Mouse (Mus musculus): Measurements from ENCODE around the gene Olfr748. TPM values are rescaled to one million over a fixed set of nuclear protein-coding genes. Genes with fewer than 3 reads are reported as not detected.
A peak's percentile ranks its signal among the peaks of the same experiment; 100 is the strongest.
"Not testable (repeated sequence)": the region's sequence is repeated elsewhere in the genome, so short reads cannot be mapped to it uniquely, and the experiment has no call there.

The Olfr748 gene
- total RNA-seq (2015), result not detected in 2 replicates
- total RNA-seq (2017), result not detected in 2 replicates

- ATAC-seq (replicated peaks; ENCODE audit: poor library complexity), result no peak
Observed at GRCm38 (mm10) chr14:50707073-50707472, at the start of gene Olfr748. Gene Olfr748, plus strand, starts transcription at chr14:50707373.

- no peak for ATAC-seq (replicated peaks; ENCODE audit: poor library complexity)
Observed at GRCm38 (mm10) chr14:50693106-50693505, 14.1 kb upstream of the Olfr748 start, which contains the start of gene Olfr747. Gene Olfr747, minus strand, starts transcription at chr14:50693206.

GRCm38 (mm10) chr14:50719875-50720274, 12.7 kb downstream of the Olfr748 start:
- ATAC-seq (replicated peaks; ENCODE audit: poor library complexity), result not testable (repeated sequence)

GRCm38 (mm10) chr14:50722371-50722770, 15.2 kb downstream of the Olfr748 start:
- not testable (repeated sequence) for ATAC-seq (replicated peaks; ENCODE audit: poor library complexity)

- 0 out of 2 replicates have a peak, but pooled peaks have one; percentile 34 for ATAC-seq (replicated peaks; ENCODE audit: poor library complexity)
Observed at GRCm38 (mm10) chr14:50740334-50740733, 33.2 kb downstream of the Olfr748 start.

GRCm38 (mm10) chr14:50741584-50741983, 34.4 kb downstream of the Olfr748 start:
- no peak for ATAC-seq (replicated peaks; ENCODE audit: poor library complexity)

- no peak for ATAC-seq (replicated peaks; ENCODE audit: poor library complexity)
Observed at GRCm38 (mm10) chr14:50744994-50745393, 37.8 kb downstream of the Olfr748 start, which contains the start of gene Olfr749. Gene Olfr749, minus strand, starts transcription at chr14:50745094.

GRCm38 (mm10) chr14:50758416-50759085, 51.4 kb downstream of the Olfr748 start:
- no peak for ATAC-seq (replicated peaks; ENCODE audit: poor library complexity)

Other genes with a start within 250 kb of the Olfr748 start
- not detected in 2 replicates for gene Olfr741, start 234.6 kb upstream of the Olfr748 start, total RNA-seq (2015)
- gene Olfr741, start 234.6 kb upstream of the Olfr748 start, total RNA-seq (2017), result not detected in 2 replicates
- not detected in 2 replicates for gene Olfr742, start 203.8 kb upstream of the Olfr748 start, total RNA-seq (2015)
- gene Olfr742, start 203.8 kb upstream of the Olfr748 start, total RNA-seq (2017), result not detected in 2 replicates
- gene Olfr743, start 185.5 kb upstream of the Olfr748 start, total RNA-seq (2015), result not detected in 2 replicates
- gene Olfr743, start 185.5 kb upstream of the Olfr748 start, total RNA-seq (2017), result not detected in 2 replicates
- gene Olfr744, start 92.5 kb upstream of the Olfr748 start, total RNA-seq (2015), result not detected in 2 replicates
- not detected in 2 replicates for gene Olfr744, start 92.5 kb upstream of the Olfr748 start, total RNA-seq (2017)
- gene Olfr745, start 68.0 kb upstream of the Olfr748 start, total RNA-seq (2015), result not detected in 2 replicates
- not detected in 2 replicates for gene Olfr745, start 68.0 kb upstream of the Olfr748 start, total RNA-seq (2017)
- not detected in 2 replicates for gene Olfr746, start 60.3 kb upstream of the Olfr748 start, total RNA-seq (2015)
- not detected in 2 replicates for gene Olfr746, start 60.3 kb upstream of the Olfr748 start, total RNA-seq (2017)
- gene Olfr747, start 14.2 kb upstream of the Olfr748 start, total RNA-seq (2015), result not detected in 2 replicates
- gene Olfr747, start 14.2 kb upstream of the Olfr748 start, total RNA-seq (2017), result not detected in 2 replicates
- gene Olfr749, start 37.7 kb downstream of the Olfr748 start, total RNA-seq (2015), result not detected in 2 replicates
- not detected in 2 replicates for gene Olfr749, start 37.7 kb downstream of the Olfr748 start, total RNA-seq (2017)
- gene Ttc5, start 78.1 kb downstream of the Olfr748 start, total RNA-seq (2015), result 20.6 and 27.4 TPM in 2 replicates
- 39.5 and 41.8 TPM in 2 replicates for gene Ttc5, start 78.1 kb downstream of the Olfr748 start, total RNA-seq (2017)
- not detected in 2 replicates for gene Ccnb1ip1, start 100.4 kb downstream of the Olfr748 start, total RNA-seq (2015)
- not detected in 2 replicates for gene Ccnb1ip1, start 100.4 kb downstream of the Olfr748 start, total RNA-seq (2017)
- 63.6 and 99.3 TPM in 2 replicates for gene Parp2, start 100.5 kb downstream of the Olfr748 start, total RNA-seq (2015)
- 92.4 and 99.5 TPM in 2 replicates for gene Parp2, start 100.5 kb downstream of the Olfr748 start, total RNA-seq (2017)
- gene Tep1, start 163.2 kb downstream of the Olfr748 start, total RNA-seq (2015), result 32.3 and 37.7 TPM in 2 replicates
- 8.4 and 21.0 TPM in 2 replicates for gene Tep1, start 163.2 kb downstream of the Olfr748 start, total RNA-seq (2017)
- 0.10 TPM in 1 of 2 replicates, not detected in the other for gene Klhl33, start 190.1 kb downstream of the Olfr748 start, total RNA-seq (2015)
- gene Klhl33, start 190.1 kb downstream of the Olfr748 start, total RNA-seq (2017), result 0.25 and 0.37 TPM in 2 replicates
- gene Osgep, start 217.5 kb downstream of the Olfr748 start, total RNA-seq (2015), result 116 and 117 TPM in 2 replicates
- gene Osgep, start 217.5 kb downstream of the Olfr748 start, total RNA-seq (2017), result 117 and 125 TPM in 2 replicates
- gene Apex1, start 217.6 kb downstream of the Olfr748 start, total RNA-seq (2015), result 246 and 285 TPM in 2 replicates
- 189 and 223 TPM in 2 replicates for gene Apex1, start 217.6 kb downstream of the Olfr748 start, total RNA-seq (2017)
- gene Pip4p1, start 223.5 kb downstream of the Olfr748 start, total RNA-seq (2015), result 47.0 and 58.0 TPM in 2 replicates
- gene Pip4p1, start 223.5 kb downstream of the Olfr748 start, total RNA-seq (2017), result 10.4 and 17.9 TPM in 2 replicates
- 388 TPM in 2 replicates for gene Pnp, start 223.7 kb downstream of the Olfr748 start, total RNA-seq (2015)
- gene Pnp, start 223.7 kb downstream of the Olfr748 start, total RNA-seq (2017), result 201 and 203 TPM in 2 replicates
- gene Gm49342, start 237.1 kb downstream of the Olfr748 start, total RNA-seq (2015), result 24.4 TPM in 1 of 2 replicates, not detected in the other
- 144 and 168 TPM in 2 replicates for gene Gm49342, start 237.1 kb downstream of the Olfr748 start, total RNA-seq (2017)
- gene Pnp2, start 248.6 kb downstream of the Olfr748 start, total RNA-seq (2015), result 11.0 and 16.1 TPM in 2 replicates
- gene Pnp2, start 248.6 kb downstream of the Olfr748 start, total RNA-seq (2017), result 6.0 and 8.1 TPM in 2 replicates